Mouse (Mus musculus): Measurements from ENCODE around the gene Tceal7. TPM values are rescaled to one million over a fixed set of nuclear protein-coding genes. Genes with fewer than 3 reads are reported as not detected.

The Tceal7 gene
- polyA plus RNA-seq, 1 experiment: not detected

GRCm38 (mm10) chrX:136183107-136183506 lies 31.5 kb upstream of the Tceal7 start:
- no peak for TF ChIP-seq CTCF (IDR thresholded peaks at IDR 0.05; ENCODE audit: borderline replicate concordance, control insufficient read depth, extremely low read depth, insufficient read depth, low read length, poor library complexity)
- TF ChIP-seq POLR2A (IDR thresholded peaks at IDR 0.05; ENCODE audit: control insufficient read depth, extremely low read depth, insufficient read depth, low read length, poor library complexity): no peak
- no peak for DNase-seq
- 100% methylated on average over 1 of the region's 1 CpGs for WGBS

GRCm38 (mm10) chrX:136195193-136195944 lies 19.2 kb upstream of the Tceal7 start:
- no peaks in the 10 kb centered on the region for H3K4me1 ChIP-seq (replicated peaks; ENCODE audit: control insufficient read depth, insufficient read depth, low read length)
- no peaks in the 10 kb centered on the region for H3K27me3 ChIP-seq (ENCODE audit: control insufficient read depth, insufficient read depth, low read length)
- H3K36me3 ChIP-seq (ENCODE audit: control insufficient read depth, insufficient read depth, low read length): no peaks in the 10 kb centered on the region
- TF ChIP-seq CTCF (IDR thresholded peaks at IDR 0.05; ENCODE audit: borderline replicate concordance, control insufficient read depth, extremely low read depth, insufficient read depth, low read length, poor library complexity) (no peak), POLR2A (IDR thresholded peaks at IDR 0.05; ENCODE audit: control insufficient read depth, extremely low read depth, insufficient read depth, low read length, poor library complexity) (no peak)
- H3K27ac ChIP-seq (ENCODE audit: control insufficient read depth, insufficient read depth, low read length): no peak overlapping the region
- 82% methylated on average over 16 of the region's 16 CpGs for WGBS
- no peak overlapping the region for H3K4me3 ChIP-seq (ENCODE audit: control insufficient read depth, insufficient read depth, low read length)
- DNase-seq: no peak

More at GRCm38 (mm10) chrX:136183107-136183506, 31.5 kb upstream of the Tceal7 start:
- Histone ChIP-seq H3K27ac (ENCODE audit: control insufficient read depth, insufficient read depth, low read length) (no peak overlapping the region), H3K27me3 (ENCODE audit: control insufficient read depth, insufficient read depth, low read length) (no peaks in the 10 kb centered on the region), H3K4me1 (replicated peaks; ENCODE audit: control insufficient read depth, insufficient read depth, low read length) (no peaks in the 10 kb centered on the region), H3K4me3 (ENCODE audit: control insufficient read depth, insufficient read depth, low read length) (no peak overlapping the region), H3K36me3 (ENCODE audit: control insufficient read depth, insufficient read depth, low read length) (no peaks in the 10 kb centered on the region)

DNA sequence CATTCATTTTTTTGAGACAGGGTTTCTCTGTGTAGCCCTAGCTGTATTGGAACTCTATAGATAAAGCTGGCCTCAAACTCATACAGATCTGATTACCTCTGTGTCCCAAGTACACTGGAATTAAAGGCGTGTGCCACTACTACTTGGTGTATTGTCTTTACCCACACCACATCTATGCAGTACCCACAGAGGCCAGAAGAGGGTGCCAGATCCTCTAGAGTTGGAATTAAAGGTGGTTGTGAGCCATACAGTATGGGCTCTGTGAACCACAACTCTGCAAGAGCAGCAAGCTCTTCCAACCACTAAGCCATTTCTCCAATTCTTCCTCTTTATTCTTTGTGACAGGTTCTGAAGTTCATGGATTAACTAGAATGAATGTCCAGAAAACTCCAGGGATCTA lies 17.7 kb upstream of the Tceal7 start:
- DNase-seq: peak; percentile 49
- H3K27ac ChIP-seq (ENCODE audit: control insufficient read depth, insufficient read depth, low read length): no peak overlapping the region
- H3K27me3 ChIP-seq (ENCODE audit: control insufficient read depth, insufficient read depth, low read length): no peaks in the 10 kb centered on the region
- TF ChIP-seq CTCF (IDR thresholded peaks at IDR 0.05; ENCODE audit: borderline replicate concordance, control insufficient read depth, extremely low read depth, insufficient read depth, low read length, poor library complexity) (no peak), POLR2A (IDR thresholded peaks at IDR 0.05; ENCODE audit: control insufficient read depth, extremely low read depth, insufficient read depth, low read length, poor library complexity) (no peak)
- no peaks in the 10 kb centered on the region for H3K4me1 ChIP-seq (replicated peaks; ENCODE audit: control insufficient read depth, insufficient read depth, low read length)
- H3K4me3 ChIP-seq (ENCODE audit: control insufficient read depth, insufficient read depth, low read length): no peak overlapping the region
- H3K36me3 ChIP-seq (ENCODE audit: control insufficient read depth, insufficient read depth, low read length): no peaks in the 10 kb centered on the region
- 55% methylated on average over 1 of the region's 1 CpGs for WGBS

GRCm38 (mm10) chrX:136203257-136203656 lies 11.3 kb upstream of the Tceal7 start:
- TF ChIP-seq CTCF (IDR thresholded peaks at IDR 0.05; ENCODE audit: borderline replicate concordance, control insufficient read depth, extremely low read depth, insufficient read depth, low read length, poor library complexity) (no peak), POLR2A (IDR thresholded peaks at IDR 0.05; ENCODE audit: control insufficient read depth, extremely low read depth, insufficient read depth, low read length, poor library complexity) (no peak)
- no peak for DNase-seq
- Histone ChIP-seq H3K36me3 (ENCODE audit: control insufficient read depth, insufficient read depth, low read length) (no peaks in the 10 kb centered on the region), H3K27me3 (ENCODE audit: control insufficient read depth, insufficient read depth, low read length) (no peaks in the 10 kb centered on the region), H3K4me3 (ENCODE audit: control insufficient read depth, insufficient read depth, low read length) (no peak overlapping the region), H3K4me1 (replicated peaks; ENCODE audit: control insufficient read depth, insufficient read depth, low read length) (no peaks in the 10 kb centered on the region), H3K27ac (ENCODE audit: control insufficient read depth, insufficient read depth, low read length) (no peak overlapping the region)
- 21% methylated on average over 7 of the region's 7 CpGs for WGBS

DNA sequence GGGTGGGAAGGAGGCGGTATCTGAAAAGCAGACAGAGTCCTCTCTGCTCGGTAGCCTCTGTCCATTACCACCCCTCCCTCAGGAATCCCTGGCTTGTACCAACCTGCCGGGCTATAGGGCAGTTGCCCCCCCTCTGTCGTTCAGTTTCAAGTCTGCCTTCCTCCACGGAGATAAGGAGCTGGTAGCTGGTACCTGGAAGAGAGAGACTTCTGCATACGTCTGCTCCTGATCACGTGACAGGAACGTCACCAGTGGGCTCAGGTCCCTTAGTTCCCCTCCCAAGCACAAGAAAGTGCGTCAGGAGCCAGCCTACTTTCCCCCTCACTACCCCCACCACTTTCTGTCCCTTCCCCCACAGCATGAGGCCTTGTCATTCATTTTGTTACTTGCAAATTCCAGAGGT lies 10.9 kb upstream of the Tceal7 start, which contains the start of gene Tceal5:
Gene Tceal5, minus strand, starts transcription at position 213 of the 403 bp plus-strand sequence.
- WGBS: 11% methylated on average over 9 of the region's 9 CpGs
- no peak for DNase-seq
- Histone ChIP-seq H3K27me3 (ENCODE audit: control insufficient read depth, insufficient read depth, low read length) (no peaks in the 10 kb centered on the region), H3K4me1 (replicated peaks; ENCODE audit: control insufficient read depth, insufficient read depth, low read length) (no peaks in the 10 kb centered on the region), H3K4me3 (ENCODE audit: control insufficient read depth, insufficient read depth, low read length) (no peak within 1 kb of the TSS), H3K36me3 (ENCODE audit: control insufficient read depth, insufficient read depth, low read length) (no peaks in the 10 kb centered on the region), H3K27ac (ENCODE audit: control insufficient read depth, insufficient read depth, low read length) (no peak within 1 kb of the TSS)
- no peak for TF ChIP-seq CTCF (IDR thresholded peaks at IDR 0.05; ENCODE audit: borderline replicate concordance, control insufficient read depth, extremely low read depth, insufficient read depth, low read length, poor library complexity)
- no peak for TF ChIP-seq POLR2A (IDR thresholded peaks at IDR 0.05; ENCODE audit: control insufficient read depth, extremely low read depth, insufficient read depth, low read length, poor library complexity)

- no peaks in the 10 kb centered on the region for H3K27me3 ChIP-seq (ENCODE audit: control insufficient read depth, insufficient read depth, low read length)
- no peak for DNase-seq
Measured at GRCm38 (mm10) chrX:136204406-136204805, 10.2 kb upstream of the Tceal7 start.

More at GRCm38 (mm10) chrX:136204406-136204805, 10.2 kb upstream of the Tceal7 start:
- Histone ChIP-seq H3K36me3 (ENCODE audit: control insufficient read depth, insufficient read depth, low read length) (no peaks in the 10 kb centered on the region), H3K4me1 (replicated peaks; ENCODE audit: control insufficient read depth, insufficient read depth, low read length) (no peaks in the 10 kb centered on the region), H3K4me3 (ENCODE audit: control insufficient read depth, insufficient read depth, low read length) (no peak overlapping the region), H3K27ac (ENCODE audit: control insufficient read depth, insufficient read depth, low read length) (no peak overlapping the region)
- 85% methylated on average over 6 of the region's 6 CpGs for WGBS
- TF ChIP-seq POLR2A (IDR thresholded peaks at IDR 0.05; ENCODE audit: control insufficient read depth, extremely low read depth, insufficient read depth, low read length, poor library complexity) (no peak), CTCF (IDR thresholded peaks at IDR 0.05; ENCODE audit: borderline replicate concordance, control insufficient read depth, extremely low read depth, insufficient read depth, low read length, poor library complexity) (no peak)

Data from thymus, adult 2 months (tissue).